Mouse (Mus musculus) adipocyte (in vitro differentiated cells): ENCODE results near the gene Stpg3.

Source experiments
- DNase-seq: peaks from one replicate; pipeline ENCODE4 v3.0.0-alpha.2; 2016; ENCODE audit warnings: low spot score

The Stpg3 gene

DNA sequence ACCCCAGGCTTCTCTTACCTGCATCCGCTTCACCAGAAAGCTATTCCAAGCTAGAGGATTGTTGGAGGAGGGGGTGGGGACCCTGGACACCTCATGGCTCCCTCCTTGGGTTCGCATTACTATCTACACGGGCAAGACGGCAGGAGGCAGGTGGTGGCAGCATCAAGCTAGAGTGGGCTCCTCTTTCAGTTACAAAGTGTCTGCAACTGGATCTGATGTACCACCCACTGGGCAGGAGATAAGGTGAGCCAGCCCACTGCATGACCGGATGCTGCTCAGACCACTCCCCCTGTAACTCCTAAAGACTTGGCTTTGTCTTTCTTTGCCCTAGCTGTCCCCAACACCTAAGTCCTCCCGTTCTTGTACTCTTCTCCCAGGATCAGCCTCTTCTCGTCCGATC, 22.2 kb upstream of the Stpg3 start, which contains the start of gene Rnf224:
TSS of gene Rnf224 (minus strand) at position 174 of the 400 bp plus-strand sequence.
- DNase-seq = no peak

DNA sequence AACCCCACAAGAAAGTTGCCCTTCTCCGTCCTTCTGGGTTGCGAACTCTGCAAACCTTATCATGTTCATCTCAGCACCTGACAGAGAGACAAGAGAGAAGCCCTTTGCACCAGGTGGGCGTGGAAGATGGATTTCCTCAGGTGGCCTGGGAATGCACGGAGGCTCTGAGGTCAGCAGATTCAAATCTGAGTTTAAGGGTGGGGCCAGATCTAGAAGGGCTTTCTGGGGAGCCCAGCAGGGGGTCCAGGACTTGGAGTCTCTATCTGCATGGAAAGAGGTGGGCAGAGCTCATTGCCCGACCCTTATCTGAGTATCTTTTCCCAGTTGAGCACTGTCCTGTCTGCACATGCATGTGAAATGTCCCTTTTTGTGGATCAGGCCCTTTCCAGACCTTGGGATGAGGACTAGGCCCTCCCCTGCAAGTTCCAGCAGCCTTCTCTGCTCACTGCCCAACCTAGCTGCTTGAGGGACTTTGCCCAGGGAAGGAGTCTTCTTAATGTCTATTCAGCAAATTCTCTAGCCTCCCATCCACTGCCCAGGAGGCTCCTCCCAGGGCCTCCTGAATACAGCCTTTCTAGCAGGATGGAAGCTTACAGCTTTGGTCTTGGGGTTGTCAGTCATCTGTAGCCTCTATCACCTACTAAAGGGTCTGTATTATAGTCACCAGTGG, 20.2 kb upstream of the Stpg3 start:
- DNase-seq = no peak

DNA sequence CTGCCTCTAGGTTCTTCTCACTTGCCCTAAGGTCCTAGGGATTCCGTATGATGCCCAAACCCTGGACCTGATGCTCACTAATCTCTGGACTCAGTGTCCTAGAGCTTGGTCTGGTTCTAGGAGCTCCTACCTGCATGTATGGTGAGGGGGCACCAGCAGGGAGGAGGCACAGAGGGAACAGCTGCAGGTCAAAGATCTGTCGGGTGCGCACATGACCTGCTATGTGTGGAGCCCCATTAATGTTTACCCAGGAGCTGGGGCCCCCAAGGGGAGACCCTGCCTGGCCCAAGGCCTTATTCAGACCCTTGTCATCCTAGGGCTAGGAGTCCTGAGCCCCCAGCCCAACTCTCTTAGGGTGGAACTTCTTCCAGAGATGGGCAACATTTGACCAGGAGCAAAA, 19.6 kb upstream of the Stpg3 start, which contains the start of gene Slc34a3:
TSS of gene Slc34a3 (minus strand) at position 315 of the 400 bp plus-strand sequence.
- DNase-seq = no peak

DNA sequence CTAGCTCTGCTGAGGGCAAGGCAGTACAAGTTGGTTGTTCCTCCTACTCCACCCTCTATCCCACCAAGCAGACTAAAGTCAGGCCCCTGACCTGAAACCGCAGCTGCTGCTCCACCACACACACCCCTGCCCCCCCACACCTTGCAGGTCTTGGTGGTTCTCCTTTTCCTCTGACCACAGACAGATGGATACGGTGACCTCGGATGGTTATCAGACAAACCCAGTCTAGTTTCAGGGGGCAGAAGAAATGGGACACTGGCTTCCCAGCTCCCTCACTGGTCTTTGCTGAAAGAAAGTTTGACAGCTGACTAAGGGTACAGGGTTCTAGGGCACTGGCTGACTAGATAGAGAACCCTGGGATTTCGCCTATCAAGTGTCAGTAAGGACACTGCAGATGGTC, 19.0 kb upstream of the Stpg3 start:
- no peak for DNase-seq

DNA sequence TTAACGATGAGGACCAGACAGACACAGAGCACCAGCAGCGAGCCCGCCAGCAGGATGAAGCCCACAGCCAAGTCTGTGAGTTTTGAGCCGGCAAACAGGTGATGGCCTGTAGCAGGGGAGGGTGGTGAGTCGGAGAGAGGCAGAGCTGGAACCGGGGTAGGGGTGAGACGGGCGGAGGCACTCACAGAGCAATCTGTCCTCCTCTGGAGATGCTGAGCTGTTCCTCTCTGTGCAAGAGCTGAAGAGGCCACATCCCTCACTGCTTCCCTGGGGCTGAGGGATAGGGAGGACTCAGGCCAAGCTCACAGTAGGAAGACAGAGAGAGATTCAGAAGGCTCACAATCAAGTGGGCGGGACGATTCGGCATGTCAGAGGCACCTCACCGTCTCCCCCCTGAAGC, 16.6 kb upstream of the Stpg3 start:
- DNase-seq = no peak

DNA sequence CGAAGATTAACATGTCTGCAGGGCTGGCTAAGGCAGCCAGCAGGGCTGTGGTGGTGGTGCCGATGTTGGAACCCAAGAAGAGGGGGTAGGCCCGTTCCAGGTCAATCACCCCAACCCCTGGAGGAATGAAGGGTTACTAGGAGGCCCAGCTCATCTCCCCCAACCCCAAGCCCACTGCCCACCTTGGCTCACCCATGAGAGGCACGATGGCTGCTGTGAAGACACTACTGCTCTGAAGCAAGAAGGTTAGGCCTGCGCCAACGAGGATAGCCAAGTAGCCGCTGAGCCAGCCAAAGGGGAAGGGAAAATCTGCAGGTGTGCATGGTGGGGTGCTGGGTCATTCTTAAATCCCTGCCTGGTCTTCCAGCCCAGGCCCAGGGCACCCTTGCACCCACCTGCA, 16.1 kb upstream of the Stpg3 start:
- DNase-seq = no peak

DNA sequence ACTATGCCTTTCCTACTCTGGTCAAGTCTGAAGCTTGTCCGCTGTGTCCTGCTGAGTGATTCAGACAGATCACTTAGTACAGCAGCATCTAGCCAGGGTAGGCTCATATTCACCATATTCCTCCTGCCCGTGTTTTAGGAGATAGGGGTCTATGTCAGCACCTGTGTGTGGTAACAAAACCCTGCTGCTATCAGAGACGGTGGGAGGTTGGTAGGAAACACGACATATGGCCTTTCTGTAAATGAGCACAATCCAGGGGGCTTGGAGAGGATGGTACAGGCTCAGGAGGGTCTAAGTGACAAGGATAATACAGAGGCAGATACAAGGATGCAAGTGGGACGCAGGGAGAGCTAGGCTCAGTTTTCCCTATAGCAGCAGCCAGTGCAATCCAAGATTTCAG, 15.1 kb upstream of the Stpg3 start:
- DNase-seq = no peak

DNA sequence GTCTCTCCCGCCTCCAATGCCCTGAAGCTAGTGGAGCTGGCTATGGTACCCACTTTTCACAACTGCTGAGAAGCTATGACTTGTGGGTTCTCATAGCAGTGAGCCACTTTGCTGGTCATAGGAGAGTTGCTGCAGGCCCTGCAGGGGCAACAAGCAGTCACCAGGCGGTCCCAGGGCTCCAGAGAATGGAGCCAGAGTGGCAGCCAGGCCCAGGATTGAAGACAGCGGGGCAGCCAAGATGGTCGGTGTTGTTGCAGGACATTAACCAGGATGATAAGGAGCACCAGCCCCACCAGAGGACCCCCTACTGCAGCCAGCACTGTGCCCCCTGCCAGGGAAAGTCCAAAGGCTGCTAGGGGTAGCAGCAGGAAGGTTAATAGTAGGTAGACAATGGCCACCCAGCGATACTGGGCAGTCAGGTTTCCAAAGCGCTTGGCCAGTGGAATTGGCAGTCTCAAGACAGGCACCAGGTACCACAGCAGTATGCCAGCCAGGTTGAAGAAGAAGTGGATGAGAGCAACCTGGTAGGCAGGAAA, 14.6 kb upstream of the Stpg3 start:
- no peak for DNase-seq

DNA sequence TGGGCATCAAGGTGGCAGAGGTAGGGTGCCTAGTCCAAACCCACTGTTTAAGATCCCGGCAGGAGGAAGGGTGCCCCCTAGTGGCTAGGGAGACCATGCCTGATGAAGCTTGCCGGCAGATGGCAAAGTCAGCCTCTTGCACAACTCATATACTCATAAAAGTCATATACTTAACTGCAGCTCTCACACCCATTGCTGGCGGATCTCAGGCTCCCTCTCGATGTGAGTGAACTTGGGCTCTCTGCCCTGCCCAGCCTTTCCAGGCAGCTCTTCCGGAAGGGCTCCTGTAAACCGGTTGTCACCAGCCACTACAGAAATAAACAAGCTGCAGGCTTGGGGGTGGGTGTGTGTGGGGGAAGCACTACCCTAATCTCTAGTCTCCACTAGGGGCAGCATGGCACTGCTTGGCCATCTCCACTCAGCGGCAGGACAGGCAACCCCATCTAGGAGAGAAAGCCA, 14.0 kb upstream of the Stpg3 start:
- peak; percentile 92 for DNase-seq

DNA sequence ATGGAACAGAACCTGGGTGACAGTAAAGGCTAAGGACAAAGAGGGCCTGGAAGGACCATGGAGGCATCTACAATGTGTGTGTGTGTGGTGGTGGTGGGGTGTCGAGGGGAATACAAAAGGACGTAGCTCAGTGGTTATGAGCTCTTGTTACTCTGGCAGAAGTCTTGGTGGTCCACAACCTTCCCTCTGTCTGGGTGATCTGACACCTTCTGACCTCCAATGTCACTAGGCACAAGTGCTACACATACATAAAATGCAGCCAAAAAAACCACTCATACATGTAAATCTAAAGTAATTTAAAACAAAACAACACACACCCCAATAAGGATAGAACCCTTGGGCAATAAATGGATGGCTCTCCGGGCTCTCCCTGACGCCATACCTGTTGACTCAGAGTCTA, 13.0 kb upstream of the Stpg3 start:
- DNase-seq = no peak

DNA sequence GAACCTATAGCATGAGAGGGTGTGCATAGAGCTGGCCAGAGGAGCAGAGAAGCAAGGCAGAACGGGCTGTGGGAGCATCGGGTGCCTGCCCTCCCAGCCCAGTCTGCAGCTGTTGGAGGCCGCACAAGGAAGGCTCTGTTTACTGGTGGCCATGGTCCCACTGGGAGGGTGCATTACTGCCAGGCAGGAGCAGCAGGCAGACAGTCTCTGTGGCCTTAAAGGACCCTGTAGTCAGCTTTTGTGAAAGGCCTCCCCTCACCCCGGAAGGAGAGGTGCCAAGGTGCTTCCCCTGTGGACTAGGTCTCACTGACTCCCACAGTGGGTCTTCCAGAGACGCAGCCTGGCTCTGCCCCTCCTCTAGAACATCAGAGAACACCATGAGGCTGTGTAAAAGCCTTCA, 12.4 kb upstream of the Stpg3 start:
- DNase-seq = peak; percentile 62

DNA sequence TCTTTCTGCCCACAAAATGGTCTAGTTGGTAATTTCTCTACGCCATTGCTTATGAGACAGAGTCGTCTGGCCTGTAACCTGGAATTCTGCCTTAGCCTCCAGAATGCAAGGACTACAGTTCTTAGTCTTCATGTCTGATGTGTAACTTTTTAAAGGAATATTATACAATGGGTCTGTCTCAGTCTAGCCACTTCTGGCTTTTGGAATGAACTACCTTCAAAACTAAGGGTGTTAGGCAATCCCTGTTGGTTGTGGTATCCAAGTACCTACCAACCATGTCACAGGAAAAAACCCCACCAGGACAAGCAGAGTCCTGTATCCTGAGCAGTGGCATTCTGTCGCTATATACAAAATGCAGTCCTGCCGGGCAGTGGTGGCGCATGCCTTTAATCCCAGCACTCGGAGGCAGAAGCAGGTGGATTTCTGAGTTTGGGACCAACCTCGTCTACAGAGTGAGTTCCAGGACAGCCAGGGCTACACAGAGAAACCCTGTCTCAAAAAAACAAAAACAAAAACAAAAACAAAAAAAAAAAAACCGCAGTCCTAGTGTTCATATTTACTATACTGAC, 11.5 kb upstream of the Stpg3 start:
- DNase-seq = no peak

DNA sequence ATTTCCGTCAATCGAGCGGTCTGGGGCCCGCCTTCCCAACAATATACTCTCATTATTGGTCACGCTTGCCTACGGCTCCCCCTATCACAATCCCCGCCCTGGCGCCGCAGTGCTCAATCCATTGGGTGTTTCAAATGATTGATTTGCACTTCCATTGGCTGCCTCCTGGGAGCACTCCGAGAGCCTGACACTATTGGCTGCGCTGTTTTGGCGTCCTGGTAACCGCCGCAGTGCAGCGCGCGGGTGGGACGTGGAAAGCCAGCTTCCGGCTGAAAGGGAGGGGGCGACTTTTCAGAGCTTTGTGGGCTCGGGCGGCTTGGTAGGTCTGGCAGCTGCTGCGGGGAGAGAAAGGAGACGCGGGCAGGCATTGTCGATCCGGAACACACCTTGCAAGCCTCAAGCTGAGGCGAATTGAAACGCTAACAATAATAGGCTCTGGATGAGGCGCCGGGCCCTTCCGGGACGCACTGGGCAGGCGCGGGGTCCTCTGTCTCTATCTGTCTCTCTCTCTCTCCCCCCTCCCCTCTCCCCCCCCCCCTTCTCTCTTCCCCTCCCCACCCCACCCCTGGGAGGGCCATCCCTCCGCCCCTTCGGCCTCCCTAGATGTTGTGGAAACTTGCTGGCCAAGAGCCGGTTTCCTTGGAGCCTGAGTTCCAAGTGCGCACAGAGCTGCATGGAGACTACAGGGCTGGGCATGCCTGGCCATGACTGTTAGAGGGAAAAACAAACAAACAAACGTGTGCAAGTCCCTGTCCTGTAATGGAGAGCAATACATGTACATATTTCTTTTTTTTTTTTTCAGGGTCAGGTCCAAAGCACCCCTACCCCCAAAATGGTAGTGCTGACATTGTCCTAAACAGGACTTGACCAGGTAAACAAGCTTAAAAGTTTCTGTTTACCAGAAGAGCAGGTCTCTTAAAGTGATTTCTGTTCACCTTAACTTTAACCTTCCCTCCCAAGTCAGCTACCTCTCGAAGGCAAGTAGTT, 10.6 kb upstream of the Stpg3 start:
- peak; percentile 99 for DNase-seq

DNA sequence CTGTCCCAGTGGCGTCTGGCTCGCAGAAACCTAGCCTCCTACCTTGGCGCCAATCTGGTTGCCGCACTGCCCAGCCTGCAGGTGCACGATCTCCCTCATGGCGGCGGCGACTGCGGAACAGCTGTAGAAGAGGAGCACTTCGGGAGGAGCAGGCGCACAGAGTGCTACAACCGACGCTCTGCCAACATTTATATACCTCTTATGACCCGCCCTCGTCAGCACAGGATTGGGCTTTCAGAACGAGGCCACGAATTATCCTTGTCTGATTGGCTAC, 10.0 kb upstream of the Stpg3 start, which contains the start of gene Tubb4b:
TSS of gene Tubb4b (minus strand) at position 211 of the 274 bp plus-strand sequence.
- DNase-seq = no peak

DNA sequence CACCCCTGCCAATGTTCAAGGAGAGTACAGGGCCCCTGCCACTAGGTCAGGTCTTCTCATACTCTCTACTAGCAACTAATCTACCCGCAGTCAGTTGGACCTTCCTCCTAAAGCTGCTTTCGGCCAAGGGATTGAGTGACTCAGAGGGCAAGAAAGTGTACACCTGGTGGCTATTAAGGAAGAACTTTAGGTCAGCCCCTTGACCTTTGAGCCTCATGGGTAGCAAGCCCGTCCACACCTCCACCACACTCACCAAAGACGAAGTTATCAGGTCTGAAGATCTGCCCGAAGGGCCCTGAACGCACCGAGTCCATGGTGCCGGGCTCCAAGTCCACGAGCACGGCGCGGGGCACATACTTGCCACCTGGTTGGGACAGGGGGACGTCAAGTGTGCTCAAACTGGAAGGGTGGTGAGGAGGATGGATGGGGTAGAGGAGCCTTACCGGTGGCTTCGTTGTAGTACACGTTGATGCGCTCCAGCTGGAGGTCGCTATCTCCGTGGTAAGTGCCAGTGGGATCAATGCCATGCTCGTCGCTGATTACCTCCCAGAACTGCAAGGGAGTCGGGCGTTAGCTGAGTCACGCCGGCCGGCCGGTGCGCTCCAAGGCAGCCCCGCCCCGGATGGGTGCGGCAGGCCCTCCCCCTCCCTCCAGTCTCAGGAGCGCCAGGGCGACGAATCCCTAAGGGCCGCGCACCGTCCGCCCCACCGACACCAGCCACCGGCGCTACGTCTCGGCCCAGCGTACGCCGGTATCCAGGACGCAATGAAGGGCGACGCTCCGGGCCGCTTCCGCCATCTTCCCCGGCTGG, 9.4 kb upstream of the Stpg3 start:
- peak; percentile 67 for DNase-seq

DNA sequence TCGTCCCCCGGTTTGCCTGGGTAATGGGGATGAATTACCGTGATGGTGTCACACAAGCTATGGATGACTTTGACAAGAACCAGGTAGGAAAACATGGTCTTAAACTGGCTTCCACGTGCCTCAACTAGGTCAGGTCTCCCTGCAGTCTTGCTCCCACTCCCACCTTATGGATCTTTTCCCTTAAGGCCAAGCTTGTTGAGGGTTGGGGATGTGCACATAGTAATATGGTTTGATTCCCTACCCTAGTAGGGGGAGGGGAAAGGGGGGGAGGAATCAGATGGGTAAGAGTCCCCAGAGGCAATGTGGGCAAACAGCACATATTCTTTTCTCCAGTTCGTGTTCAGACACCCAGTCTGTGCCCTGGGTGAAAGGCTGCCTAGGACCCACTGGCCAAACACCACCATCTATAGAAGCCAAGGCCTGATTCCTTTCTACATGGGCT, 6.9 kb upstream of the Stpg3 start:
- DNase-seq = no peak

DNA sequence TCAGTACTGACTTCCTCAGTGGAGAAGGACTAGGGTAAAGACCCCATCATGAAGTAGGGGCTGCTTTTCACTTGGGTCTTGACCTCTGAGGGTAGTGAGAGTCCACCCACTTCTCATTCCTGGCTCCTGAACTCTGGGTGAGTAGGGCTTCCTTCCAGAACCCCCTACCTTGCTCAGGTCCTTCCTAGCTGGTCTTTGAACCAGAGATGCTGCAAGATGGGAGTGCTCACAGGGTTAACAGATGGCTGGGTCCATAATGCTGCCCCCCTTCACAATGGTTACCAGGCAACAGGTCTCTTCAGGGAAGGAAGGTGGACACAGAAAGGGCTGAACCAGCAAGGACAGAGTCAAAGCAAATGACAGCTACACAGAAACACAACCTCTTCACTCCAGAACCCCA, 4.0 kb upstream of the Stpg3 start, which contains the start of gene Fam166a:
TSS of gene Fam166a (plus strand) at position 301 of the 400 bp plus-strand sequence.
- no peak for DNase-seq

DNA sequence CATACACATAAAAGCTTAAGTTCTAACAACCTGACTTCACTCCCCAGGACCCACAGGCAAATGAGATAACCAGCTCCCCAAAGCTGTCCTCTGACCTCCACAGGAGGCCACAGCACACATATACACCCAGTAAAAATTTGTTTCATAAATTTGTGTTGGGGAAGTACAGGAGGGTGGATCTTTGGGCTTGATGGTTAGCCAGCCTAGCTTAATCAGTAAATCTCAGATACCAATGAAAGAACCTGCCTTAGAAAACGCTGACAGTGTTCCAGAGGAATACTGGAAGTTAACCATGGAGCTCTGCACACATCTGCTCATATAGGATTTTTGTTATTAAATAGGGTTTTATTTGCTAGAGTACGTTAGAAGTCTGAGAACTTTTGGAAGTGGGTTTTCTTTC, 3.2 kb upstream of the Stpg3 start:
- no peak for DNase-seq

DNA sequence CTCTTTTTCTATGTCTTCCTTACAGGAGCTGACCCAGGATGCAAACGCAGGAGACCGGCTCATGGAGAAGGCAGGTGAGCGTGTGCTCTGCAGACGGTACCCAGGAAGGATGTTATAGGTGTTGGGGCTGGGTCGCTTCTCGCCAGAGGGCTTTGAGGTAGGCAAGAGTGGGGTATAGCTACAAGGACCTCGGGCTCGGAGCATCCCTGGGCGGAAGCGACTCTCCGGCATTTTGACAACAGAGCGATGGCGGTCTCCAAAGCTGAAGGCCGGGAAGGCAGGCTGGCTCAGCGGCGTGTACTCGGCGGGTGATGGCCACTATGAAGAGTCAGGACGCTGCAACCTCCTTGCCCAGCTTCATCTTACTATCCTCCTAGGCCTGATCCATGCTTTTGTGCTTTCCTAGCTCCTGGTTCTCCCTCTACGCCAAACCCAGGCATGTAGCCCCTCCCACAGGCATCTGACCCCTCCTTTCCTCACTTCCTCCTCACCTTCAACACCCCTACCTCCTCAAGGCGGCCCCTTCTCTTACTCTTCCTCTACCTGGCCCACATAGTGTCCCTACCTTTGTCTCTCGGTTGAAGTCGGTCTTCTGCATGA, 1.1 kb downstream of the Stpg3 start:
- no peak for DNase-seq

DNA sequence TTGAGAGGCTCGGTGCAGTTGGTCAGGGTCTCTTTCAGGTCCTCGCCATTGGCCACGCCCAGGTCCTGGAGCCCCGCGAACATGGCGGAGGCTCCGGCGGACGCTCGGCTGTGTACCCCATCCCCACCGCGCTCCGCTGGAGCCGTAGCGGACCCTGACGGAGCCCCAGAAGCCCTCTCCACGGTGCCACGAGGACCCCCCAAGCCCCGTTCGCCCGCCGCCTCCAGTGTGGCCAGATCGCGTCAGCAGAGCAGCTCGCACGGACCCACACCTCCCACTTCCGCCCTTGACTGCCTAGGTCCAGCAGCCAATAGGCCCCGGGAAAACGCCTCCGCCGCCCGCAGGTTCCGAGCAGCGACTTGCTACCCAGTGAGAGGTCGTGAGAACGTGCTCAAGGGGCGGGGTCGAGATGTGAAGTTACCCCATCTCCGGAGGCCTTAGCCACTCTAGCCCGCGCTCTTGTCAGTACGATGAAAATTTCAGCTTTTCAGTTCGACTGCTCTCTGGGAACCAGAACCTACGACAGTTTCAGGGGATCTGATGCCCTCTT, 3.2 kb downstream of the Stpg3 start, which contains the start of gene Nelfb:
TSS of gene Nelfb (minus strand) at position 369 of the 550 bp plus-strand sequence.
- DNase-seq = peak; percentile 91

DNA sequence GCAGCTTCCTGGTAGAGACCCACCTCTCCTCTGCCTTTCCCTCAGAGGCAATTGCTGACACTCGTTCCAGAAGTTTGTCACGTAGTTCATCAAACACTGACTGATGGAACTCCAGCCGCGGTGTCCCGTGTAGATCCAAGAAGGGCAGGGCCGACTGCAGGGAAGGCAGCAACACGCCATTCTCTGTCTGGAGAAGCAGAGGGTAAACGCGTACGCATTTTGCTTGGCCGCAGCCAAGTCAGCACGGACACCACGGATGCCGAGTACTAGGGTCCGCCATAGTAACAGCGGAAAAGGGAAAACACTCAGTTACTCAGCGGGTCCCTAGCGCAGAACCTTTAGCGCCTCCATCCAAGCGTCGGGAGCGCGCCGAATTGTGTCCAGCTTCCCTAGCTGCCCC, 3.8 kb downstream of the Stpg3 start:
- DNase-seq = no peak
